Mouse (Mus musculus): ENCODE data around the gene Osbpl3. TPM values are rescaled to one million over a fixed set of nuclear protein-coding genes. Genes with fewer than 3 reads are reported as not detected.

The Osbpl3 gene
- polyA plus RNA-seq, 1 experiment from 2014 or later, result 12.7 TPM

DNA sequence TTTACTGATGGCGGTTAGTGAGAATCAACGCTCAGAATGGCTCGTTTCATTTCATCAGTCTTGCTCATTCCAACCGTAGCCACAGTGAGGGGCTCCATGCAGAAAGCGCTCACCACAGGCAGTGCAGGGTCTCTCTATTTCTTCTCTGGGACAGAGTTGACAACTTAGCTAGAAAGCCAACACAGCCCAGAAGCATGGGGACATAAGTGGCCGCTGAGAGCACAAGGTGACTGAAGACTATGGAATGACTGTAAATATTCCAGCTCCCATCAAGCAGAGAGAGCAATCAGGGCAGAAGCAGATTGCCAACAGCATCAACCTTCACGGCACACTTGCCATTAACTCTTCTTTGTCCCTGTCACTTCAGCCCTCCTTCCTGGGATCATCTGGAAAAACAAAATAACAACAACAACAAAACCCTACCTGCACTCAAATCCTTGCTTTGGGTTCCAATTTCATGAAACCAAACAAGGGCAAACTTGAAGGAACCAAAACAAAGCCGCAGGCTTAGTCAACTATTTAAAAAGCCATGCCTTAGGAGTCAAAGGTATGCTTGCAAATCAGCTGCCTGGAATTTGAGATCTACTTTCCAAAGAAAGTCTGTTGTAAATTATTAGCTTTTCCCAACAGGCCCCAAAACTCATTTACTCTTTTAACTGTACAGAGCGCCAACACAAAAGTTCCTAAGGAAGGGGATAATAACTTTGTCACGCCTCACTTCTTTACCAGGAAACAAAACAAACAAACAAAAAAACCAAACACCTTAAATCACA lies 36.3 kb downstream of the Osbpl3 start:
- H3K27me3 ChIP-seq, result no peaks in the 10 kb centered on the region
- peaks cover 14% of the 10 kb centered on the region for H3K4me1 ChIP-seq
- no peak overlapping the region for H3K4me2 ChIP-seq (replicated peaks)
- no peak overlapping the region for H3K9ac ChIP-seq
- no peak overlapping the region for H3K4me3 ChIP-seq
- no peak for ATAC-seq (ENCODE audit: insufficient number of reproducible peaks, insufficient read depth, low FRiP score, low TSS enrichment)
- H3K36me3 ChIP-seq, result no peaks in the 10 kb centered on the region
- H3K27ac ChIP-seq, result peak overlapping the region; percentile 55; the same call in 1 of the 2 replicates
- H3K9me3 ChIP-seq, result no peaks in the 10 kb centered on the region
- 72% methylated on average over 10 of the region's 10 CpGs for WGBS

DNA sequence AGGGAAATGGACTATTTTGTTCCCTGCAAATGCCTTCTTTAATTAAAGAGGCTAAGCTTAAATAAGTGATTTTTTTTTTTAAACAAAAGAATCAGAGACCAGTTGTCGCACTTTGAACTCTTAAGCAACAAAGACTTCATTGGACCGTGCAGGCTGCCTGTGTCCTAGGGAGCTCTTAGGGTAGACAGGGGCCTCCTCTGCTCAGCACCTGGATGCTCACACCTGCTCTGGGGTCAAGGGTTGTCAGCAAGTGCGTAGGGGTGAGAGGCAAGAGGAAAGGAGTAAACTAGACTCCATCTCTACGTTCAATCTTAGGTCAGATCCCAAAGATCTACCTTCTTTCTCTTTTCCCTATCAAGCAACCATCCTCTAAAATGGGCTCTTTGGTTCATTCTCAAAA lies 37.0 kb downstream of the Osbpl3 start:
- no peak overlapping the region for H3K4me2 ChIP-seq (replicated peaks)
- H3K4me3 ChIP-seq, result no peak overlapping the region
- 87% methylated on average over 4 of the region's 4 CpGs for WGBS
- no peaks in the 10 kb centered on the region for H3K9me3 ChIP-seq
- ATAC-seq (ENCODE audit: insufficient number of reproducible peaks, insufficient read depth, low FRiP score, low TSS enrichment), result no peak
- no peak overlapping the region for H3K27ac ChIP-seq
- H3K4me1 ChIP-seq, result peaks cover 19% of the 10 kb centered on the region
- H3K36me3 ChIP-seq, result no peaks in the 10 kb centered on the region
- no peak overlapping the region for H3K9ac ChIP-seq
- H3K27me3 ChIP-seq, result no peaks in the 10 kb centered on the region

DNA sequence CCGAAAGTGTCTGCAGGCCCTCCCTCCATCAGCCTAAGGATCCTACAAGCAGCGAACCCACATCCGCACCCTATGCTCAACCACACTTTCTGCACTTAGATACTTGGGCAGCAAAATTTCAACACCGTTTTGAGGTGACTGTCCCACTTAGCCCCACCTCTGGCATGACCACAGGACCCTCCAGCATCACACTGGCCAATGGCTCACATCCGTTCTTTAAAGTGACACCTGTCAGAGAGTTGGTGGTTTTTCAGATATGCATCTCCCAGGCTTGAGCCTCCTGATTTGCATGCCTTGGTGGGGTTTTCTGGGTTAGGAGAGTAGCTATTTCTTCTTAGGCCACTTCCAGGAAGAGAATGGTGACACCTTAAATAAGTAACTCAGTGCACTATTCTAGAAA lies 39.1 kb downstream of the Osbpl3 start:
- no peak overlapping the region for H3K9ac ChIP-seq
- H3K4me1 ChIP-seq, result peaks cover 26% of the 10 kb centered on the region
- H3K27ac ChIP-seq, result no peak overlapping the region
- no peaks in the 10 kb centered on the region for H3K27me3 ChIP-seq
- ATAC-seq (ENCODE audit: insufficient number of reproducible peaks, insufficient read depth, low FRiP score, low TSS enrichment), result no peak
- H3K4me2 ChIP-seq (replicated peaks), result no peak overlapping the region
- H3K36me3 ChIP-seq, result no peaks in the 10 kb centered on the region
- H3K4me3 ChIP-seq, result no peak overlapping the region
- H3K9me3 ChIP-seq, result no peaks in the 10 kb centered on the region
- 93% methylated on average over 5 of the region's 5 CpGs for whole genome bisulfite sequencing

DNA sequence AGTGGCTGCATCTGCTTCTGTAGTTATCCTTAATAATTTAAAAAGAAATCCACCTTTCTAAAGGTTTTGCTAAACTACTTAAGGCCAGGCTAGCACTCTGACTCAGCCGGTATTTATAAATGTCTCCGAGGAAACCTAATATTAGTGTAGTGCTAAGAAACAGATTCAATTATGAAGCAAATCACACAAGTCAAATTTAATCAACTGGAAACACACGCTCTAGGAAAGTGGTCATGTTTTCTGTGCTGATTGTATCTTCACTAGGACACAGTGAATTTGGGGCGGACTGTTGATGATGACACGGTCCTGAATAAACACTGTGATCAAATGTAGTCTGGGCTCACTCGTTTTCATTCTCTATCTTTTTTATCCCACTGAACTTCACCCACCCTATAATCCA lies 40.6 kb downstream of the Osbpl3 start:
- H3K4me1 ChIP-seq, result peaks cover 22% of the 10 kb centered on the region
- no peak overlapping the region for H3K4me3 ChIP-seq
- H3K9ac ChIP-seq, result no peak overlapping the region
- no peak for ATAC-seq (ENCODE audit: insufficient number of reproducible peaks, insufficient read depth, low FRiP score, low TSS enrichment)
- H3K27me3 ChIP-seq, result no peaks in the 10 kb centered on the region
- no peaks in the 10 kb centered on the region for H3K36me3 ChIP-seq
- H3K9me3 ChIP-seq, result no peaks in the 10 kb centered on the region
- no peak overlapping the region for H3K4me2 ChIP-seq (replicated peaks)
- no peak overlapping the region for H3K27ac ChIP-seq
- 62% methylated on average over 6 of the region's 6 CpGs for WGBS

DNA sequence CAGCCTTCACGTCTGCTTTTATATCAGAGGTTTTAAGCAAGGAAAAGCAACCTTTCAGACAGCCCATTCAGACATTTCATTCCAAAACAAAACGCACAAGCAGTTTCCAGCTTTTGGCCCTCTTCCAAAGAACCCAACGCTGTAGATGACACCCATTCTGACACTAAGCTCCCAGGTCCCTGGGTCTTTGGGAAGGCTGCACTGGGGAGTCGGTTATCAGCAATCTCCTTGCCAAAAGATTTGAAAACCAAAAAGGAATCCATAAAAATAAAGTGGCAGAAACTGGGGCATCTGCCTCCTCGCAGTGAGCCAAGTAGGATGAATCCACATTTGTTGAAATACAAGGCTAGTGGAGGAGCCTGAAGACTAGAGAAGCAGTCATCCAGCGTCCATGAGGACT lies 41.5 kb downstream of the Osbpl3 start:
- H3K27ac ChIP-seq, result peak overlapping the region; percentile 26; the same call in 1 of the 2 replicates
- WGBS, result 68% methylated on average over 6 of the region's 6 CpGs
- ATAC-seq (ENCODE audit: insufficient number of reproducible peaks, insufficient read depth, low FRiP score, low TSS enrichment), result no peak

DNA sequence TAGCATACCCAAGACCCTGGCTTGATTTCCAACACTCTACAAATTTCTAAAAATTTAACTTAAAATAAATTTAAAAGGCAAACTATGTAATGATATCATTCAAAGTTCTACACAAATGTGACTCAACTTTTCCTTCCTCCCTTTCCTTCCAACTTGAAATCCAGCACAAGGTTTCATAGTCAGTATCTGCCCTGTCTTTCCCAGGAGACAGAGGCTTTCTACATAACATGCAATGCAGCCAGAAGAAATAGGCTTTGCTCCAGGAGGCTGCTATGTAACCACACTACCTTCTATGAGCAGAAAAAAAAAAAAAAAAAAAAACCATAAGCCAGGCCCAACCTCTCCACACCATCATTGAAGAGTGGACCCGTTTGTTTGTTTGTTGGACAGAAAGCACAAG lies 42.6 kb downstream of the Osbpl3 start:
- no peak overlapping the region for H3K4me2 ChIP-seq (replicated peaks)
- H3K27ac ChIP-seq, result no peak overlapping the region
- no peak overlapping the region for H3K9ac ChIP-seq
- H3K9me3 ChIP-seq, result no peaks in the 10 kb centered on the region
- WGBS, result 82% methylated on average over 1 of the region's 1 CpGs
- H3K27me3 ChIP-seq, result no peaks in the 10 kb centered on the region
- H3K36me3 ChIP-seq, result no peaks in the 10 kb centered on the region
- H3K4me3 ChIP-seq, result no peak overlapping the region
- H3K4me1 ChIP-seq, result peaks cover 13% of the 10 kb centered on the region
- no peak for ATAC-seq (ENCODE audit: insufficient number of reproducible peaks, insufficient read depth, low FRiP score, low TSS enrichment)

More for the DNA sequence above, 41.5 kb downstream of the Osbpl3 start:
- Histone ChIP-seq H3K4me2 (replicated peaks) (no peak overlapping the region), H3K27me3 (no peaks in the 10 kb centered on the region), H3K9ac (no peak overlapping the region), H3K9me3 (no peaks in the 10 kb centered on the region), H3K4me3 (no peak overlapping the region), H3K4me1 (peaks cover 14% of the 10 kb centered on the region), H3K36me3 (no peaks in the 10 kb centered on the region)

DNA sequence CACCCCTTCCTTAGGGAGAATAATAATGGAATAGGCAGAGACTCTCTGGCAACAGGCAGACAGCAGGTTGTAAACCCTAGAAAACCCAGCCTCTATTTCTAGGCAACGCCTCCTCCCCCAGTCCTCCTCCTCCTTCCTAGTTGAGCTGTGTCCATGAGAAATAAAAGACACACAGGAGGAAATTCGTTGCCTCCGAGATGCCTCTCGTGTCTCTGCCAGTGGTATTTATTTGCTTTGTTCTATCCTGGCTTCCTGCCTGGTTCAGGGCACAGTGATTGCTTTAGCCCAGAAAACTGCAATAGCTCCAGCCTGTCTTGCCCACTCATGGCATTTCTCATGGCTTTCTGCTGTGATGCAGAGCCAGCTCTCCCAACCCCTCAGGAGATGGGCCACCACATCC lies 43.8 kb downstream of the Osbpl3 start:
- Histone ChIP-seq H3K9ac (no peak overlapping the region), H3K9me3 (no peaks in the 10 kb centered on the region), H3K4me1 (peaks cover 13% of the 10 kb centered on the region), H3K27me3 (no peaks in the 10 kb centered on the region), H3K36me3 (no peaks in the 10 kb centered on the region), H3K4me2 (replicated peaks) (no peak overlapping the region), H3K4me3 (no peak overlapping the region), H3K27ac (no peak overlapping the region)
- WGBS, result 47% methylated on average over 4 of the region's 4 CpGs
- no peak for ATAC-seq (ENCODE audit: insufficient number of reproducible peaks, insufficient read depth, low FRiP score, low TSS enrichment)

DNA sequence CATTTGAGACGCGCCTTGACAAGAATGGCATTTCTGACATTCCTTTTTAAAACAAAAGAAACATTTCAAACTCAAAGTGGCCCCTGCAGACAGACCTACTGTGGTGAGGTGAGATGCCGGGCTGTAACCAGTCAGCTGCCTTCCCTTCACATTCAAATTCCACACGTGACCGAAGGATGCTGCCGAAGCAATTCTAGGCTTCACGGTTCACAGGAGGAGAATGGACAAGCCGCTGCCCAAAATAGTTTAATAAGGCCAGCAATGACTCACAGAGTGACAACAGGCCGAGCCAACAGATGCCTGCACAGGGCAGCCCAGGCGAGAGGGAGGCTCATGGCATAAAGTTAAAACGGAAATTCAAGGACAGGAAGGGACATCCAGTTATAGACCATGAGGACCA lies 51.3 kb downstream of the Osbpl3 start:
- no peak for ATAC-seq (ENCODE audit: insufficient number of reproducible peaks, insufficient read depth, low FRiP score, low TSS enrichment)
- Histone ChIP-seq H3K27me3 (no peaks in the 10 kb centered on the region), H3K4me1 (peaks cover 8% of the 10 kb centered on the region; the same call in 1 of the 2 replicates), H3K9me3 (no peaks in the 10 kb centered on the region), H3K4me3 (no peak overlapping the region), H3K27ac (no peak overlapping the region), H3K9ac (no peak overlapping the region), H3K4me2 (replicated peaks) (no peak overlapping the region), H3K36me3 (no peaks in the 10 kb centered on the region)
- WGBS, result 76% methylated on average over 11 of the region's 11 CpGs

DNA sequence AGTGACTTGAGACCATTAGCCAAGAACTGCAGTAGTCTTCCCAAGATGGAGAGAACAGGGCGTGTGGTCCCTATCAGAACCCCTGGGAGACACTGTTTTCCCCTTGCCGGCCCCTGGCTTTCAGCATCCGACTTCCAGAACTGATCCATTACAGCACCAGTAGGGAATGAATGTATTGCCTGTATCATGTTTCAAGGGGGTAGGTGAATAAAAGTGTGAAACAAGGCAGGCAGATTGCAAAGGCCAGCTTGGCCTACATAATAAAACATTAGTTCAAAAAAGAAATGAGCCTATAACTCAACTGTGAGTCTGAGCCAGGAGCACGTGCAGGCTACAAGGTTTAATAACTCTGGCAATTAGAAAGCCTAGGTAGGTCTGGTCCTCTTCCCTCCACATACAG lies 52.5 kb downstream of the Osbpl3 start:
- 51% methylated on average over 4 of the region's 4 CpGs for WGBS
- Histone ChIP-seq H3K36me3 (no peaks in the 10 kb centered on the region), H3K4me3 (no peak overlapping the region), H3K9ac (no peak overlapping the region), H3K4me2 (replicated peaks) (no peak overlapping the region), H3K4me1 (peaks cover 8% of the 10 kb centered on the region; the same call in 1 of the 2 replicates), H3K27ac (no peak overlapping the region), H3K27me3 (no peaks in the 10 kb centered on the region), H3K9me3 (no peaks in the 10 kb centered on the region)
- ATAC-seq (ENCODE audit: insufficient number of reproducible peaks, insufficient read depth, low FRiP score, low TSS enrichment), result no peak

DNA sequence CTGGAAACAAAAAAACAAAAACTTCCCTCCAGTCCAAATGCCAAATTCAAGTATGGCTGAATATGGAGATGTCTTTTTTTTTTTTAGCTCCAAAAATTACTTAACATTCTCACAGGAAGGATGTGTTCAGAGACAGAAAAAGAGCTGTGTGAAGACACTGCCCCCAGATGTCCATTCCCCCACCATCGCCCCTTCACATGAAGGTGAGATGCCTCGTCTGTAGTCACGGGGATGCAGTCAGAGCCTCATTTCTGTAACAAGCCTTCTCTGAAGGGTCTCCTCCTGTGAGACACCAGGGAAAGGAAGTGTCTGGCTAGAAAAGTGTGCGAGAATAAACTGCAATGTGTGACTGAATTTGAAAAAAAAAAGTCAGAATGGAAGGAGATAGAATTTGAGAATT lies 53.1 kb downstream of the Osbpl3 start:
- Histone ChIP-seq H3K27me3 (no peaks in the 10 kb centered on the region), H3K4me2 (replicated peaks) (no peak overlapping the region), H3K4me1 (peaks cover 8% of the 10 kb centered on the region; the same call in 1 of the 2 replicates), H3K27ac (no peak overlapping the region), H3K9me3 (no peaks in the 10 kb centered on the region), H3K36me3 (no peaks in the 10 kb centered on the region), H3K9ac (no peak overlapping the region), H3K4me3 (no peak overlapping the region)
- 87% methylated on average over 4 of the region's 4 CpGs for WGBS
- no peak for ATAC-seq (ENCODE audit: insufficient number of reproducible peaks, insufficient read depth, low FRiP score, low TSS enrichment)

DNA sequence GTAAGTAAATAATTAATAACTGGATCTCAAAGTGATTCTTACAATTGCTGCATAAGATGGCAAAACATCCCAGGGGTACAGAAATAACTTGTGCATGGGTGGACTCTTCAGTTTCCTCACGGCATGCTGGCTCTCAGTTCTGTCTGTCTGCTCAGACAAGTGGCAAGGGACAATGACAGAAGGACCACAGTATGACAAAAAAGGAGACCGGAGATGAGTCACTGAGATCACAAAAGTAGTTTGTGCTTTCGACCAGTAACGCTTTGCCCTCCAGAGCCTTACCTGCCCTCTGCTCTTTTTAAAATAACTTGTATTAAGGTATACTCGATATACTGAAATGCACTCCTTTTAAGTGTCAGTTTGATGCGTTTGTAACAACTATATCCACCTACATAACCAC lies 55.8 kb downstream of the Osbpl3 start:
- Histone ChIP-seq H3K9ac (no peak overlapping the region), H3K4me1 (peaks cover 11% of the 10 kb centered on the region; the same call in 1 of the 2 replicates), H3K27me3 (no peaks in the 10 kb centered on the region), H3K27ac (no peak overlapping the region), H3K9me3 (no peaks in the 10 kb centered on the region), H3K36me3 (no peaks in the 10 kb centered on the region), H3K4me2 (replicated peaks) (no peak overlapping the region), H3K4me3 (no peak overlapping the region)
- no peak for ATAC-seq (ENCODE audit: insufficient number of reproducible peaks, insufficient read depth, low FRiP score, low TSS enrichment)
- 89% methylated on average over 6 of the region's 6 CpGs for WGBS

DNA sequence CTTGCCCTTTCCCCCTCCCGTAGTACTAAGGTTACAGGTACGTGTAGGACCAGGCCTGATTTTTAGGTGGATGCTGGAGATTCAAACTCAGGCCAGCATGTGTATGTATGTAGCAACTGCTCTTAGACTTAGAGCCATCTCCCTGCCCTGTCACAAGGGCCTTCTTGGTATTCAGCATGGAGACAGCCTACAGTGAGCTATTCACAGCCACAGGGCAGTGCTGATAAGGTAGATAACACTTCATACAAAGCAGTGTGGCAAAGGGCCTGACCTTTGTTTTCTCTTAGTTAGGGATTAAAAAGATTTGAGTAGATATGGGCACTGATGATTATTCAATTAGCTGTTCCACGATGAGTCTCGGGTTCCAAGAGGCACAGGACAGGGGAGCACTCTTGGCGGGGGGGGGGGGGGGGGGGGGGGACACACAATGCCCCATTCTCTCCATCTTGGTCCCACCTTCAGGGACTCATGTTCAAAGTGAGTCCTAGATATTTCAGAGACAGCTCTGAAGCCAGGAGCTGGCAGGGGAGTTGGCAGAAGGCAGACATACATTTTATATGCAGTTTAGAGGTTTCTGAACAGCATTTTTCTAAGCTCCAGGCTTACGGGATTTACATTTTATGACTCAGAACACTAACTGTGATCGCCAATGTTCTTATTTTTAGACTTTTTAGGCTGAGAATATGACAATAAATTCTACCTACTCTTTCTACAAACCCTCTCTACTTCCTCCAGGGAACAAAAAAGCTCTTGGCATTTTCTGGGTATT lies 56.4 kb downstream of the Osbpl3 start:
- Histone ChIP-seq H3K9me3 (no peaks in the 10 kb centered on the region), H3K36me3 (no peaks in the 10 kb centered on the region), H3K27ac (no peak overlapping the region), H3K4me3 (no peak overlapping the region), H3K9ac (no peak overlapping the region), H3K27me3 (no peaks in the 10 kb centered on the region), H3K4me2 (replicated peaks) (no peak overlapping the region), H3K4me1 (peaks cover 11% of the 10 kb centered on the region; the same call in 1 of the 2 replicates)
- no peak for ATAC-seq (ENCODE audit: insufficient number of reproducible peaks, insufficient read depth, low FRiP score, low TSS enrichment)
- WGBS, result 64% methylated on average over 6 of the region's 7 CpGs
